Mouse (Mus musculus): ENCODE measurements around the gene Cdkn2c. TPM values are rescaled to one million over a fixed set of nuclear protein-coding genes. Genes with fewer than 3 reads are reported as not detected.

Gene Cdkn2c
- total and polyA plus RNA-seq, 3 experiments: 7.1 to 16.1 (median 14.1) TPM

DNA sequence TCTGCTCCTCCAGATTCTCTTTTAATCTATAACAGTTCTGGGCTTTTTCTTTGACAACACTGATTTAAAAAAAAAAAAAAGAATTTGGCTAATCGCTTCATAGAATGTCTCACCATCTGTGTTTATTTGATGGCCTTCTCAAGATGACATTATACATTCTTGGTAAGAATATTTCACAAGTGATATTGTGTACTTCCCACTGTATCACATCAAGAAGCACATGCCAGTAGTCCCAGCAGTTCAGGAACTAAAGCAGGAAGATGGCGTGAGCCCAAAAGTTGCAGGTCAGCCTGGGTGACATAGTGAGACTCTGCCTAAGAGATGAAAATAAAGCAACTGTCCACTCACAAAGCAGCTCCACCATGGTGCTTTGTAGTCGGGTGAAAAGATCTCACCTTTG lies 25.5 kb downstream of the Cdkn2c start:
- no peak overlapping the region for H3K4me2 ChIP-seq (ENCODE audit: insufficient read depth, low read depth, poor library complexity, severe bottlenecking)

GRCm38 (mm10) chr4:109640141-109640540 lies 26.8 kb downstream of the Cdkn2c start:
- no peak for DNase-seq (ENCODE audit: extremely low read depth)
- no peaks in the 10 kb centered on the region for H3K27me3 ChIP-seq (replicated peaks)
- H3K4me3 ChIP-seq (replicated peaks in 1 of 3; ENCODE audit: low read depth in 2 of 3, low read length in 2 of 3, poor library complexity in 1 of 3): no peak overlapping the region
- dilution Hi-C loops (cut with MboI; ENCODE audit: extremely low pct_ligation_motif_present, extremely low pct_unique_long_range_greater_than_20kb, low sequenced_read_pairs): no loop called here
- H3K9ac ChIP-seq (ENCODE audit: insufficient read depth, low read depth): no peak overlapping the region
- no peaks in the 10 kb centered on the region for H3K4me1 ChIP-seq (ENCODE audit: control insufficient read depth in 1 of 2, insufficient read depth in 2 of 2)
- no peak for TF ChIP-seq MEF2A (IDR thresholded peaks at IDR 0.05; ENCODE audit: borderline replicate concordance, low read depth, low read length)
- TF ChIP-seq JUN (IDR thresholded peaks at IDR 0.05; ENCODE audit: insufficient read depth, low read depth, low read length): no peak
- no peak for TF ChIP-seq PAX5 (IDR thresholded peaks at IDR 0.05; ENCODE audit: low read length)
- no peak for TF ChIP-seq POLR2AphosphoS2 (IDR thresholded peaks at IDR 0.05; ENCODE audit: low read depth, low read length)
- TF ChIP-seq ZNF384 (IDR thresholded peaks at IDR 0.05; ENCODE audit: low read depth, low read length): no peak
- TF ChIP-seq NELFE (IDR thresholded peaks at IDR 0.05; ENCODE audit: low read depth, low read length): no peak
- TF ChIP-seq SMC3 (IDR thresholded peaks at IDR 0.05; ENCODE audit: low read depth, low read length): no peak
- TF ChIP-seq NRF1 (IDR thresholded peaks at IDR 0.05; ENCODE audit: low read depth, low read length): no peak
- no peak for TF ChIP-seq UBTF (IDR thresholded peaks at IDR 0.05; ENCODE audit: low read depth, low read length)
- TF ChIP-seq USF2 (conservative IDR thresholded peaks at IDR 0.05; ENCODE audit: low read depth, low read length): no peak
- no peak for TF ChIP-seq E2F4 (IDR thresholded peaks at IDR 0.05; ENCODE audit: insufficient replicate concordance, low read depth, low read length)
- TF ChIP-seq POLR2A (IDR thresholded peaks at IDR 0.05; ENCODE audit: low read depth, low read length): no peak
- H3K79me2 ChIP-seq (replicated peaks; ENCODE audit: control insufficient read depth, extremely low read depth, insufficient read depth, poor library complexity, severe bottlenecking): no peaks in the 10 kb centered on the region
- in situ Hi-C loops (cut with MboI; ENCODE audit: low pct_ligation_motif_present, low pct_unique_long_range_greater_than_20kb, low sequenced_read_pairs): no loop called here
- H3K27ac ChIP-seq (ENCODE audit: insufficient read depth, low read depth): no peak overlapping the region
- no peak overlapping the region for H3K4me2 ChIP-seq (ENCODE audit: insufficient read depth, low read depth, poor library complexity, severe bottlenecking)
- H3K9me3 ChIP-seq (replicated peaks; ENCODE audit: low read length): no peaks in the 10 kb centered on the region
- H3K36me3 ChIP-seq (replicated peaks in 1 of 2; ENCODE audit: control insufficient read depth in 1 of 2, insufficient read depth in 1 of 2, low read length in 1 of 2): no peaks in the 10 kb centered on the region

More for the DNA sequence above, 25.5 kb downstream of the Cdkn2c start:
- dilution Hi-C loops (cut with MboI; ENCODE audit: extremely low pct_ligation_motif_present, extremely low pct_unique_long_range_greater_than_20kb, low sequenced_read_pairs) (no loop called here), in situ Hi-C loops (cut with MboI; ENCODE audit: low pct_ligation_motif_present, low pct_unique_long_range_greater_than_20kb, low sequenced_read_pairs) (no loop called here)
- H3K79me2 ChIP-seq (replicated peaks; ENCODE audit: control insufficient read depth, extremely low read depth, insufficient read depth, poor library complexity, severe bottlenecking): no peaks in the 10 kb centered on the region
- TF ChIP-seq PAX5 (IDR thresholded peaks at IDR 0.05; ENCODE audit: low read length) (no peak), MYC (IDR thresholded peaks at IDR 0.05; ENCODE audit: low read depth, low read length) (no peak), ZKSCAN1 (IDR thresholded peaks at IDR 0.05; ENCODE audit: borderline replicate concordance, low read depth, low read length) (no peak), JUND (conservative IDR thresholded peaks at IDR 0.05; ENCODE audit: low read depth, low read length) (no peak), ELF1 (IDR thresholded peaks at IDR 0.05; ENCODE audit: low read depth, low read length) (no peak), SIN3A (IDR thresholded peaks at IDR 0.05; ENCODE audit: low read length) (no peak), ZMIZ1 (IDR thresholded peaks at IDR 0.05; ENCODE audit: low read depth, low read length) (no peak)
- H3K36me3 ChIP-seq (replicated peaks in 1 of 2; ENCODE audit: control insufficient read depth in 1 of 2, insufficient read depth in 1 of 2, low read length in 1 of 2): no peaks in the 10 kb centered on the region
- H3K9ac ChIP-seq (ENCODE audit: insufficient read depth, low read depth): no peak overlapping the region
- no peaks in the 10 kb centered on the region for H3K4me1 ChIP-seq (ENCODE audit: control insufficient read depth in 1 of 2, insufficient read depth in 2 of 2)
- no peaks in the 10 kb centered on the region for H3K9me3 ChIP-seq (replicated peaks; ENCODE audit: low read length)
- no peak for DNase-seq (ENCODE audit: extremely low read depth)
- no peaks in the 10 kb centered on the region for H3K27me3 ChIP-seq (replicated peaks)
- no peak overlapping the region for H3K27ac ChIP-seq (ENCODE audit: insufficient read depth, low read depth)
- no peak overlapping the region for H3K4me3 ChIP-seq (replicated peaks in 1 of 3; ENCODE audit: low read depth in 2 of 3, low read length in 2 of 3, poor library complexity in 1 of 3)
